Mouse (Mus musculus): Measurements from ENCODE around the gene Gse1.

The Gse1 gene

DNA sequence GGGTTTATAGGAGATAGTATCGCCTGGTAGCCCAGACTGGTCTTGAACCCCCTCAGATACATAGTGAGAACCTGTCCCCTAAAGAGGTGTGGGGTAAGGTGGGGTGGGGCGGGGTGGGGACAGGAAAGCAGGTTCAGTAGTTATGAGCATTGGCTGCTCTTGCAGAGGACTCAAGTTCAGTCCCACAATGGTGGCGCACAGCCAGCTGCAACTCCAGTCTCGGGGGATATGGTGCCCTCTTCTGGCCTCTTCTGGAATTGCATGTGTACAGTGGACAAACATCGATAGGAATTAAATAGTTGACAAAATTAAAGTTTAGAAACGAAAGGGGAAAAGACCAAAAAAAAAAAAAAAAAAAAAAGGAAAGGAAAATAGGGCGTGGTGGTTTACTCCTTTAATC is 371.2 kb downstream of the Gse1 start:
- DNase-seq (ENCODE audit: extremely low read depth, low read depth) = peak; percentile 62

DNA sequence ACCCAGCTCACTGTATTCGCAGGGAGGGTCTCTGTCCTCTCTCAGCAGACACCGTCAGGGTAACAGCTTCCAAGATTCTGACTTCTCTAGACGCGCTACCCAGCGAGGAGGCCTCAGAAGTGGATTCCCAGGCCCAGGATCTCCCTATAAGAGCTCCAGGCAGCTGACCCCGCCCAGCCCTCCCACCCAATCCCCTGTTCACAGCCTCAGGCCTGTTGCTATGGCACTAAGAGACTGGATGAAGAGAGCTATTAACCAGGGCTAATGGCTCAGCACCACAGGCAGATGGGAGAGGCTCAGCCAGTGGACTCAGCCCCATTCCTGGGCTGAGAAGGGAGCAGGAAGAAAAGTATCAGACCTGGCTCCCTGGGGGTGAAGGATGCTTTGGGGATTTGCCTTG is 374.4 kb downstream of the Gse1 start:
- no peak for DNase-seq (ENCODE audit: extremely low read depth, low read depth)

DNA sequence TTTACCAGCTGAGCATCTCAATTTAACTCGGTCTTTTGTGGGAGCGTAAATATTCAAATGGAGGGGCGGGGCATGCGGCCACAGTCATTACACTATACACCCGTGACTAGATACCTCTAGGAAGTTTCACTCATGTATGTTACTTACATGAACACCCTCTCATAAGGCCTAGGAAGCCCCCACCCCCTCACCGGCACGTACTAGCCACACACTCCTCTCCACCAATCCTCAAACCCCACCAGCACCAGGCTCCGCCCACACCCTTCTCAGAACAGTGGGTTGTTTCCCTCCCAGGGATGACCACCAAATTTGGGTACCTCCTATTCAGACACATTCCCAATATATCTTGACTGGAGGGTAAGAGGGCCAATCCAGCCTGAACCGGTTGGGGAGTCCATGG is 379.2 kb downstream of the Gse1 start:
- DNase-seq (ENCODE audit: extremely low read depth, low read depth) = peak; percentile 31

DNA sequence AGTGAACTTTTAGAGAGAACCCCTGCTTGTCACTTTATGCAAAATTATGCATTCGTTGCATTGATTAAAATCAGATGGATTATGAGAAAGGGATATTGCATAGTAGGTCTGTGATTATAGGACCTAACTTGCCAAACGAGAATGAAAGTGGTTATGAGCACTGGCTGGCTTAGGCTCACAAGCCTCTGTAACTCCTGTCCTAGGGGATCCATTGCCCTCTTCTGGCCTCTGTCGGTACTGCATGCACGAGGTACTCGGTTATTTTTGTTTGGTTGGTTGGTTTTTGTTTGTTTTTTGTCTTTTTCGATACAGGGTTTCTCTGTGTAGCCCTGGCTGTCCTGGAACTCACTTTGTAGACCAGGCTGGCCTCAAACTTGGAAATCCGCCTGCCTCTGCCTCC is 379.6 kb downstream of the Gse1 start:
- peak; percentile 58 for DNase-seq (ENCODE audit: extremely low read depth, low read depth)

DNA sequence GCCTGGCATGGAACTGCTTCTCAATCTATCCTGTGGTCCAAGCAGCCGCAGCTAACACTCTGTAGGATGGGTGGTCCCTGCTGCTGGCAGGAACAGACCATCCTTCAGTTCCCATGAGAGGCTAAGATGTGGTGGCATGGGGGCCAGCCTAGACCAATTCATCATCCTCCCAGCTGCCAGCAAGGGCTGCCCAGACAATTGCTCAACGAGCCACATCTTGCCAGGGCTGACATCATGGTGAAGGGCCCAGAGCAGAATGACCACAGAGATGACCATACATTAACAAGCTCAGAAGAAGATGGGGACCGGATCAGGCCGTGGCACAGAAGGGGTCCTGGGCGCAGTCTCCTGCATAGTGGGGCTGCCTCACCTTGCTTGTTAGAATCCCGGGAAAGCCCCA is 382.6 kb downstream of the Gse1 start:
- DNase-seq (ENCODE audit: extremely low read depth, low read depth) = no peak

DNA sequence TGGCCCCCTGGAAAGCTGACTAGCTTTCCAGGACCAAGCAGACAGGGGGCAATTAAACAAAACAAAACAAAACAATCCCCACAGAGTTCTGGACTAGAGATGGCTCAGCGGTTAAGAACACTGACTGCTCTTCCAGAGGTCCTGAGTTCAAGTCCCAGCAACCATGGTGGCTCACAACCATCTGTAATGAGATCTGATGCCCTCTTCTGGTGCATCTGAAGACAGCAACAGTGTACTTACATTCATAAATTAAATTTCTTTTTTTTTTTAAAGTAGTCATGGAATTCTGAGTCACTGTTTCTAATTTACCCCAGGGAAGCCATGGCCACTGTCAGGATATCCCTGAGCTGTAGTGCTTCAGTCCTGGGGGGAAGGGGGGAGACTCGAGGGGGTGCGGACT is 386.2 kb downstream of the Gse1 start:
- DNase-seq (ENCODE audit: extremely low read depth, low read depth) = no peak

DNA sequence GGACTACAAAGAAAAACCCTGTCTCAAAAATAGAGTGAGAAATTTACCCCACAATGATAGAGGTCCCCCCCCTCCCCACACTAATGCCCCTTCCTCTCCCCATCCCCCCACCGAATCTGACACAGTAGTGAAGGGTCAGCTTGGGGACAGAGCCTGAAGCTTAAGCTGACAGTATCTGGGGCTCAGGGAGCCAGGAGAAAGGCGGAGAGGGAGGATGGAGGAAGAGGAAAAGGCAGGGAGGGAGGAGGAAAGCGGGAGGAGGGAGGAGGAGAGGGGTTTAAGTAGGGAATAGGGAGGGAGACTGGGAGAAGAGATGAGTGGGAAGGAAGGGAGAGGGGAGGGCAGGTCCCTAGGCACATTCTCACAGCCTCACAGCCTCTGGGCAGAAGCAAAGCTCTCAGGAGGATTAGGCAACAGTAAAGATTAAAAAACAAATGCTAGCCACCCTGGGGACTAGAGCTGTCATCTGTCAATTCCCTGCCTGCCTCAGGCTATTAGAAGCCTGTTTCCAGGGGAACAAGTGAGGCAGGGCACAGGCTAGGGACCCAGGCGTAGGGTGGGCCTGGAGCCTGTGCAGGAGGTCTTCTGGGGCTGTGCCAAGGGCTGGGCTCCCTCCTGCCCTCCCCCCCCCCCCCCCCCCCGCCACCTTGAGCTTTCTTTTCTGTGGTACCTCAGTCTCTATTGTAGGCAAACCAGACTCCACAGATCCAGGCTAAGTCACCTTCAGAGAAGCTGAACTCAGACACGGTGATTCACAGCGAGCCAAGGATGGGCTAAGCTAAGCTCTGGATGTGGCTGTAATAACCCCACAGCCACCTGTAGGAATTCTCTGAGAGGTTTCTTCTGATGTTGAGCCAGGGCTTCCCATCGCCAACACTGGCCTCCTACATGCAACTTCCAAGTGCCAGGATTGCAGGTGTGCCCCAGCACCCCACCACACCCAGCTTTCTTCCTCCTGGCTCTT is 388.7 kb downstream of the Gse1 start:
- DNase-seq (ENCODE audit: extremely low read depth, low read depth) = no peak

DNA sequence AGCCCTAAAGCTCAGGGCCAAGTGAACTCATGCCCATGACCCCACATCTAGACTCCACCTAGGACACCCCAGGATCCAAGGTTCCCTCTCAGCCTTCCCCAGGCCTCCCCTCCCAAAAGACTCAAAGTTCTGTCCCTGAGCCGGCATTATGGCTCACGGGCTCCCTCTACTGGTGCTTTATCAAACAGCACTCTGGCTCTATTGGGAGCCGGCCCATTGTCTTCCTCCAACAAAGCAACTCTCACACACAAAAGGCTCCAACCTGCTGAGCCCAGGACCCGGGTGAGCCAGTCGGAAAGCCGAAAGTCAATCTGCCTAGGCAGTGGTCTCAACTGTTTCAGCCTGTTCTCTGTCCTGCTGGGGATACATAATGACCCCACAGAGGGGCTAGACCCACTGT is 389.9 kb downstream of the Gse1 start:
- DNase-seq (ENCODE audit: extremely low read depth, low read depth) = no peak

DNA sequence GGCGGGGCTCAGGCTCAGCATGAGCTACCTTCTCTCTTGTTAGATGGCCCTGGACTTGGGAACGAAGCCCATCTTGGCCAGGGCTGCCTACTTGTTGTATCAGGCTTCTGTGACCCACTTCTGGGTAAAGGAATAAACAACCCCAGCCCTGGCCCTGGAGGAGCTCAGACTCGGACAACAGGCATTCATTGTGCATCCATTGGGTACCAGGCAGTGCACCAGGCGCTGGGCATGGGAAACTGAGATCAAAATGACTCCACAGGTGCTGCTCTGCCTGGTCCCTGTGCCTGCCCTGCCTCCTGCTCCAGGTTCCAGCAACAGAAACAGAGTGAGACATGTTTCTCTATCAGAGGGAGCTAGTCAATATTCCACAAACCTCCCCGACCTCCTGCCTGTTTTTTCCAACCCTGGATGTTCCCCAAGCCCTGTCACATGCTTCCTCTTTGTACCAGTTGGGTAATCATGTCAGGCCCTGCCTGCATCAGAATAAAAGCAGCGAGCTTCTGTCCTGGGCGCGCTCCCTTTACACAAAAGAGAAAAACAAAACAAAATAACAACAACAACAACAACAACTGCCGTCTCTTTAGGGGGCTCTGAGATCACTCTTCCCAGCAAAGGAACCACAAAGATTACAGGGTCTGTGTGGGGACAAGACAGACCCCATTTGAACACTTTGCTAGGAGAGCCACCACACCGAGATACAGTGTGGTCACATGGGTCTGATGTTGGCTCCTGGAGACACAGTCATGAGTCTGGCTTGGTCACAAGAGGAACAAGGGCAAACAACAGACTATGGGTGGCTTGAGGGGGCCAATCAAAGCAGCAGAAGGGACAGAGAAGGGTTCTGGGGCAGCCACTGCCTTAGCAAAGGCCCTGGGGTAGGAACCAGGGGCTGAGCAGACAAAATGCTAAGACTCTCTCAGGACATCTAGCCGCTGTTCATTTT is 391.3 kb downstream of the Gse1 start:
- no peak for DNase-seq (ENCODE audit: extremely low read depth, low read depth)

DNA sequence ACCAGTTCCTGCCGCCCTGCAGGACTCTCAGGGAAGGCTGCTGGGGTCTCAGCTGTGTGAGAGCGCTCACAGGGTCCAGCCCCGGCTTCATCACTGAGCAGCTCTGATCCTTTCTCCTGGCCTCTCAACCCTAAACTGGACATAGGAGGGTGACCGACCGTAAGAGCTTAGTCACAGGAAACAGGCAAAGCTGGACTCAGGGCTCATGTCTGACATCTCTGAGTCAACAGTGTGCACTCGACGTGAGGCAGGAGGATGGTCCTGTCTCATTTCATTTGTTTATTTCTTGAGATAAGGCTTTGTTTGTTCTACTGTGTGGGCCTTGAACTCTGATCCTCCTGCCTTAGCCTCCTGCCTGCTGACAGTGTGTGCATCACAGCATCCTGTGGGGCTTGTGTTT is 392.2 kb downstream of the Gse1 start:
- DNase-seq (ENCODE audit: extremely low read depth, low read depth) = no peak

DNA sequence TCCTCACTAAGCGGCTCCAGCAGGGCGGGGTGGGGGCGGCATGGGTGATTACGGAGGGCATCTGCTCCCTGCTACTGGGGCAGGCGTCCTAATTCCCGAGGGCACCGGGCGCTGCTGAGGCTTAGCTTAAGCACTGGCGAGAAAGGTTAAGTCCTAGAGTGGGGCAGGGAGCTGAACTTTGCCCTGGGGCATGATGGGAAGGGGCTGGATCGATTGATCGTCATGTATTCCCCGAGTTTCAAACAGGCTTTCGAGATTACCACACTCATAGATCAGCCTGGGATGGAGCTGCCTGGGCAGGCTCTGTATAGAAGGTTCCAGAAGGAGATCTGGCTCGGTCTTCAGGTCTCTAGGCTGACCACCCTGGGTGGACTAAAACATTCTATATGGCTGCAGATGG is 393.9 kb downstream of the Gse1 start:
- DNase-seq (ENCODE audit: extremely low read depth, low read depth) = no peak

DNA sequence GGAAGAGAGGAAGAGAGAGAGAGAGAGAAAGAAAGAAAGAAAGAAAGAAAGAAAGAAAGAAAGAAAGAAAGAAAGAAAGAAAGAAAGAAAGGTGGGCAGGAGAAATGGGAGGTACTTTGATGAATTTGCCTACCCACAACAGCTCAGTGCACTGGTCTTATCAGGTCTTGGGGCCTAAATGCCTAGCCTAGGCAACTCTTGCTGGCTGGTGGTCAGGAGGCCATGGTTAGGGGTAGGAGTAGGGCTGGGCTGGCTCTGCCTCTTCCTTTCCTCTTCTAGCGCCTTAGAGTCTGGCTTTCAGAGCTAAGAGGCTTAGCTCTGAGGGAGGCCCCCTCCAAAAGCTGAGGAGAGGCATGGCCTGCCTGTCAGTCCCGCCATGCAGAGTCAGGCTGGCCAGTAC is 395.4 kb downstream of the Gse1 start:
- DNase-seq (ENCODE audit: extremely low read depth, low read depth) = no peak

DNA sequence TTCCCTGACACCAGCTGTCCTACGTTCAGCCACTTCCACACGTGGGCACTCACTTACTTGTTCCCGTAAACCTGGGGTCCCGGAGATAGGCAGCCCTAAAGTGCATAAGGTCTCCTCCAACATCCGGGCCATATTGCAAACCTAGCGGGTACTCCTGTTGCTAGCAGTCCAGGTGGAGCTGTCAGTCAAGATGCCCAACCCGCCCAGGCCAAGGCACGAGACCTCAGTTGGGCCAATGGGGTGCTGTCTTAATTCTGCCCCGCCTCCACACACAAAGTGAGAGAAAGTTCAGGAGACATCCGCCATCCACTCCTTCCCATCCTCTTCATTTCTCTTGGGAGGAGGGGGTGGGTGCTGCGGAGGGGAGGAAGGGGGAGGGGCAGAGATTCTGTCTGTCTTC is 398.2 kb downstream of the Gse1 start:
- no peak for DNase-seq (ENCODE audit: extremely low read depth, low read depth)

DNA sequence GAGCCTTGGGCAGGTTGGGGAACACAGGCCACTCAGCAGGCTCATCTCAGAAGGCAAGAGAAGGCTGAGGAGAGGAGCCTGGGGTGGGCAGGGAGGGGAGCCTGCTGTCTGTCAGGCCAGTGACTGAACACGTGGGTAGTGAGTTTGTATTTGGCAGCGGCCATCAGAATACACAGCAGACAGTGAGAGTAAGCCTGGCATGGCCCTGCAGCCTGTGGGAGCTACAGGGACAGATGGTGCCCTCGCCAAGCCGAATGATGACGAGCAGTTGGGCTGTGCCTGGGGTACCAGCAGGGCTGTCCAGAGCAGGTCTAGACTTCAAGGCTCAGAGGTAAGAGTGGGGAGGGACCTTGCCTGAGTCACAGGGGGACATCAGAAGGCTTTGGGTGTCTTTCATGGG is 399.0 kb downstream of the Gse1 start:
- no peak for DNase-seq (ENCODE audit: extremely low read depth, low read depth)

DNA sequence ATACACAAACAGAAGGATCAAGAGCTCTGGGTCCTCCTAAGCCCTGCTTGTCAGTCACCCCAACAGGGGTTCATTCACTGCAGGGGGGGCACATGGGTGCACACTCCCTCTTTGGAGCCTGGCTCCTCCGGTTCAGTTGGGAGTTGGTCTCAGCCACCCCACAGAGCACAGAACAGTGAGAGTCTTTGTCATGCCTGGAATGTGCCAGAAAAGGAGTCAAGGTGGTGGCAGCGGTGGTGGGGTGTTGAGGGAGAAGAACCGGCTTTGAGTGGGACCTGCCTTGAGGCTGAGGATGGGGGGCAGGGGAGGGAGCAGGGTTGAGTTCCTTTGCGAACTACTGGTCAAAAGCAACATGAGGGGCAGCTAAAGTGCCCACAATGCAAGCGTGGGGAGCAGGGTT is 401.8 kb downstream of the Gse1 start:
- no peak for DNase-seq (ENCODE audit: extremely low read depth, low read depth)

DNA sequence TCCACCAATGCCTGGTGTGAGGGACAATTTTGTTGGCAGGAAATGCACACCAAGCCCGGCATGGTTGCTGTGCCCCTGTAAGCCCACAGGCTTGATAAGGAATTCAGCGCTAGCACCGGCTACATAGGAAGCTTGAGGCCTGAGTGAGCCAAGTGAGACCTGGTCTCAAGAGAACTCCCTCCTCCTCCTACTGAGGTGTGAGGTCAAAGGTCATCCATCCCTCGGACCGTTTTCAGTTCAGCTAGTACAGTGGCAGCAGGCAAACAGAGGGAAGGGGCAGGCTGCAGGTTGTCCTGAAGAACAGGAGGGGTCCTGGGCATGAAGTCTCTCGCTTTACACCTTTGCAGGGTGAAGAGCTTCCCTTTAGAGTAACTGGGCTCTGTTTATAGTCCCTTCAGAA is 402.6 kb downstream of the Gse1 start:
- DNase-seq (ENCODE audit: extremely low read depth, low read depth) = no peak
